Mouse (Mus musculus) C2C12 (cell line): ENCODE data around the gene Dnase1l2. TPM values are rescaled to one million over a fixed set of nuclear protein-coding genes. Genes with fewer than 3 reads are reported as not detected.

ENCODE experiments used
- H3K27me3 ChIP-seq: one replicate; pipeline ENCODE4 v1.6.1; 2011; ENCODE audit not compliant: control insufficient read depth, insufficient read depth, insufficient read length
- H3K36me3 ChIP-seq: one replicate; pipeline ENCODE4 v1.6.1; 2011; ENCODE audit not compliant: control insufficient read depth, insufficient read depth
- H3K4me3 ChIP-seq: one replicate; pipeline ENCODE4 v1.5.1; 2011; ENCODE audit warnings: mild to moderate bottlenecking, control low read depth; ENCODE audit not compliant: poor library complexity, insufficient read depth, severe bottlenecking
- H3K79me2 ChIP-seq: one replicate; pipeline ENCODE4 v1.6.1; 2011; ENCODE audit not compliant: control insufficient read depth, insufficient read depth
- H3K79me3 ChIP-seq: one replicate; pipeline ENCODE4 v1.6.1; 2011; ENCODE audit warnings: low read depth, control low read depth
- H3ac ChIP-seq: one replicate; pipeline ENCODE3; 2011; ENCODE audit warnings: low read depth; ENCODE audit not compliant: control insufficient read depth, insufficient read length
- CEBPB ChIP-seq: IDR thresholded peaks from one replicate; pipeline ENCODE4 v1.6.1; 2011; ENCODE audit warnings: low read depth, mild to moderate bottlenecking, control low read depth, moderate library complexity
- CTCF ChIP-seq: IDR thresholded peaks from one replicate; pipeline ENCODE4 v1.5.1; 2011; ENCODE audit not compliant: control insufficient read depth, insufficient read depth, insufficient read length
- FOSL1 ChIP-seq: IDR thresholded peaks from one replicate; pipeline ENCODE4 v1.8.0; 2011; ENCODE audit warnings: mild to moderate bottlenecking, low read length; ENCODE audit not compliant: poor library complexity, insufficient read depth, severe bottlenecking
- MAX ChIP-seq: IDR thresholded peaks from one replicate; pipeline ENCODE4 v1.6.1; 2011; ENCODE audit warnings: mild to moderate bottlenecking, control low read depth
- MYOD1 ChIP-seq: IDR thresholded peaks from one replicate; pipeline ENCODE4 v1.6.1; 2011; ENCODE audit warnings: low read depth; ENCODE audit not compliant: control insufficient read depth, insufficient read length
- MYOG ChIP-seq: IDR thresholded peaks from one replicate; pipeline ENCODE4 v1.6.1; 2011; ENCODE audit not compliant: control insufficient read depth, insufficient read length; ENCODE audit errors: extremely low read depth
- USF1 ChIP-seq: IDR thresholded peaks from one replicate; pipeline ENCODE4 v1.6.1; 2011; ENCODE audit warnings: low read depth, mild to moderate bottlenecking, control low read depth, moderate library complexity
- polyA plus RNA-seq: library from polyadenylated mRNA; unstranded; fragments of >200 nt; fragmentation: generic; extraction: Trizol; gene quantifications from one replicate; pipeline ENCODE4 v1.2.1, GENCODE M21; 2012; ENCODE audit warnings: missing spikeins

The Dnase1l2 gene
- polyA plus RNA-seq, 1 experiment: 0.68 TPM

DNA sequence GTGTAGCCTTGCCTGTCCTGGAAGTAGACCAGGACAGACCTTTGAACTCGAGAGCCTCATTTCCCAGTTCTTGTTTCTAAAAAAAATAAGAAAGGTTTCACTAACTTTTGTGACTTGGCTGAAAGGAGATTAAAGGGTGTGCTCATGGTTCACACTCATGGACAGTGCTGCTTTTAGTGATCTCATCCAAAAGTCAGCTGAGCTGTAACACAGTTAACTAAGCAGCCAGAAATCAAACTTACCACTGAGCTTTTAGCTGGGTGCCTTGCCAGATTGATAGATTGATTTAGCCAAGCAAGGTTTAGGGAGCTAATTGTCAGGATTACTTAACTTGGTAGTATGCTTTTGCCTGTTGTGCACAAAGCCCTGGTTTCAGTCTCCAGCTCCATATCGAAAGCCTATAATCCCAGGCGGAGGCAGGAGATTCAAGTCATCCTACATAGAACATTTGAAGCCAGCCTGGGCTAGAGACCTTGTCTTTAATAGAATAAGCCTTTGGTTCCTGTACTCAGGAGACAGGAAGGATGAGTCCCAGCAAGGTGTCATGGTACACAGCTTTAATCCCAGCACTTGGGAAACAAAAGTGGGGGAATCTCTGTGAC lies 26.8 kb downstream of the Dnase1l2 start:
- no peaks in the 10 kb centered on the region for H3K27me3 ChIP-seq
- no peak for TF ChIP-seq MYOG
- no peak for TF ChIP-seq CTCF
- no peak for TF ChIP-seq MAX
- TF ChIP-seq USF1: no peak
- no peak for TF ChIP-seq MYOD1
- no peak for TF ChIP-seq FOSL1
- TF ChIP-seq CEBPB: no peak
- peak overlapping the region; percentile 25 for H3ac ChIP-seq
- peaks cover 56% of the 10 kb centered on the region for H3K79me3 ChIP-seq
- peaks cover 66% of the 10 kb centered on the region for H3K79me2 ChIP-seq
- peaks cover 44% of the 10 kb centered on the region for H3K36me3 ChIP-seq
- peak overlapping the region; percentile 95 for H3K4me3 ChIP-seq

- H3ac ChIP-seq: peak overlapping the region; percentile 93
- peak overlapping the region; percentile 95 for H3K4me3 ChIP-seq
- peaks cover 51% of the 10 kb centered on the region for H3K79me3 ChIP-seq
- peaks cover 33% of the 10 kb centered on the region for H3K36me3 ChIP-seq
- no peaks in the 10 kb centered on the region for H3K27me3 ChIP-seq
- peaks cover 55% of the 10 kb centered on the region for H3K79me2 ChIP-seq
- no peak for TF ChIP-seq CEBPB
- no peak for TF ChIP-seq USF1
- no peak for TF ChIP-seq MAX
- no peak for TF ChIP-seq MYOD1
- TF ChIP-seq MYOG: no peak
- no peak for TF ChIP-seq CTCF
- no peak for TF ChIP-seq FOSL1
Measured at GRCm38 (mm10) chr17:24415011-24415410, 27.9 kb downstream of the Dnase1l2 start.

DNA sequence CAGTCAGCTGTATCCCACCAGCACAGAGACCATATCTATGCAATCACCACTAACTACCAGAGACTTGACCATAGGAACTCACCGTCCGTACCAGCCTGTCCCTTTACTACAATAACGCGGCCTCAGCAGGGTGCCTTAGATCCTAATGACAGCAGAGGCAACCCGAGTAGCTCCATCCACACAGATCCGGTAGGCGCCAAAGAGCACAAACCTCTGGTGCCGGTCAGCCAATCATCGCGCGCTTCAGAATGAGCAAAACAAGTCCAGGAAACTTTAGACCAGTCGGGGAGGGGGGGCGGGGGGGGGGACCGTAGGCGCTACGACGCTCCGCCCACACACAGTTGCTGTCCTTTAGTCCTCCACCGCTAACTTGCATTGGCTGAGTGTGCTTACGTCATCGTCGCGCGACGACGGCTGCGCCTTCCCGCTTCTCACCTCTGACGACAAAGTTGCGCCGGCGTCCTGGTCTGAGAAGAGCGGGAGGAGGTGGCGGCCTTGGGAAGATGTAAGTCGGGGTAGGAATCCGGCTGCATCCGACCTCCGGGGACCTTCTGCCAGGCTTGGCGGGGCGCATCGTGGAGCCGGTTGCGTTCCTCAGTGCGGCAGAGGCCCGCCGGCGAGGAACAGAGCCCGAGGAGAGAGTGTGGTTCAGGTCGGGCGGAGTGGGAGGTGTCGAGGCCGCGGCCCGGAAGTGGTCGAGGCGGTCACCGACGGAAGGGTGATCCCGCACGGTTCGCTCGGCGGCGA lies 28.5 kb downstream of the Dnase1l2 start, which contains the start of gene Rnps1:
Rnps1 (plus strand) TSS at position 336 of the 747 bp plus-strand sequence.
- peaks cover 46% of the 10 kb centered on the region for H3K79me3 ChIP-seq
- H3K36me3 ChIP-seq: peaks cover 26% of the 10 kb centered on the region

GRCm38 (mm10) chr17:24413557-24414211 lies 29.2 kb downstream of the Dnase1l2 start:
- TF ChIP-seq USF1 (no peak), FOSL1 (no peak), CTCF (no peak), MYOG (no peak), CEBPB (no peak), MYOD1 (no peak), MAX (no peak)
- peak overlapping the region; percentile 30 for H3K4me3 ChIP-seq
- H3ac ChIP-seq: peak overlapping the region; percentile 70
- peaks cover 39% of the 10 kb centered on the region for H3K79me3 ChIP-seq
- H3K36me3 ChIP-seq: peaks cover 19% of the 10 kb centered on the region
- peaks cover 42% of the 10 kb centered on the region for H3K79me2 ChIP-seq
- H3K27me3 ChIP-seq: no peaks in the 10 kb centered on the region

More for the DNA sequence above, 28.5 kb downstream of the Dnase1l2 start, which contains the start of gene Rnps1:
- H3ac ChIP-seq: peak within 1 kb of the TSS; percentile 93
- H3K27me3 ChIP-seq: no peaks in the 10 kb centered on the region
- peak within 1 kb of the TSS; percentile 95 for H3K4me3 ChIP-seq
- H3K79me2 ChIP-seq: peaks cover 49% of the 10 kb centered on the region
- TF ChIP-seq MAX (peak; percentile 82), CTCF (no peak)

- no peak overlapping the region for H3ac ChIP-seq
- no peaks in the 10 kb centered on the region for H3K79me3 ChIP-seq
- H3K79me2 ChIP-seq: no peaks in the 10 kb centered on the region
- H3K27me3 ChIP-seq: no peaks in the 10 kb centered on the region
- TF ChIP-seq FOSL1 (no peak), CTCF (no peak), CEBPB (no peak), MAX (no peak), MYOD1 (no peak), MYOG (no peak), USF1 (no peak)
- H3K36me3 ChIP-seq: no peaks in the 10 kb centered on the region
- no peak overlapping the region for H3K4me3 ChIP-seq
Measured at GRCm38 (mm10) chr17:24407116-24407803, 35.6 kb downstream of the Dnase1l2 start.
